In the genomic region with DNA sequence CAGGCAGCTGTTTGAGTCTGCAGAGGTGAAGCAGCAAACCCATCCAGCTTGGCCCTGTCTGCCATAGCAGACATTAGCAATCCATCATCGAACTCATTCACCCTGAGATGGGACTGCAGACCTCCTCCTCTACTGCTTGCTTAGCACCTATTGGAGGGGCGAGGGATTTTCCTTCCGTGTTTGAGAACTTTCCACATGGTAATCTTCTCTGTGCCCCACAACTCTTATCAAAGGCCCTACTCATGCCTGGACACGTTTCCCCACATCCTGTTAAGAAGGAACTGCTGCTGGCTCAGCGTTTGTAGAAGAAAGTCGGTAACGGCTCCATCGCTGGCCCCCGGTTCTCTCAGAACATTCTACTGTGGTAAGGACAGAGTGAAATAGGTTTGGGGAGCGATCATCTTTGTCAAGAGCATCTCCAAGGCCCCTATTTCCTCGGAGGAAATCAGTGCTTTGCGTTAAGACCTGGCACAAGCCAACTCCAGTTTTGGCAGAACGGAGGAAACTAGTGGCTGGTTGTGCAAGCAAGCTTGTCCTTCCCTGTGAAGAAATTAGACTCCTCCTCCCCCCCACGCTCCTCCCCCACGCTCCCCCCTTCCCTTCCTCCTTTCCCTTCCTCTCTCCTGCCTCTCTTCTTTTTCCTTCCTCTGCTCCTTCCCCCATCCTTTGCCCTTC, we compare ENCODE assay signal across 8 mouse cellular contexts. TPM values are rescaled to one million over a fixed set of nuclear protein-coding genes. Genes with fewer than 3 reads are reported as not detected.
A peak's percentile ranks its signal among the peaks of the same experiment; 100 is the strongest.
DNase-seq lines count a peak whose midpoint lies in the region; ATAC-seq and TF ChIP-seq lines count a peak whose summit lies in the region.

No protein-coding gene starts in this region.

- H3K27ac ChIP-seq in layer of hippocampus, adult 2 months, result peak overlapping the region; percentile 68; the same call in 1 of the 2 replicates
- peak overlapping the region; percentile 86 for H3K27ac ChIP-seq in brown adipose tissue, adult 24 weeks (replicated peaks; ENCODE audit: low read depth, low read length)
- peak overlapping the region; percentile 86 for H3K27ac ChIP-seq in heart, embryonic 16.5 days (ENCODE audit: low read length)
- H3K27ac ChIP-seq in limb, embryonic 14.5 days (replicated peaks; ENCODE audit: low read depth, low read length), result peak overlapping the region; percentile 90
- no peak overlapping the region for H3K27ac ChIP-seq in forebrain, embryonic 16.5 days (ENCODE audit: low read length)

- H3K9me3 ChIP-seq in heart, embryonic 16.5 days (replicated peaks; ENCODE audit: control insufficient read depth, low read length), result no peaks in the 10 kb centered on the region
- H3K9me3 ChIP-seq in limb, embryonic 14.5 days (ENCODE audit: control insufficient read depth, low read length), result no peaks in the 10 kb centered on the region
- H3K9me3 ChIP-seq in forebrain, embryonic 16.5 days (ENCODE audit: control insufficient read depth, low read length), result no peaks in the 10 kb centered on the region; the same call in 1 of the 2 replicates

- peaks cover 3% of the 10 kb centered on the region; the same call in 1 of the 2 replicates for H3K4me1 ChIP-seq in brown adipose tissue, adult 24 weeks (ENCODE audit: control insufficient read depth, insufficient read depth, insufficient read length, low read length)
- peaks cover 14% of the 10 kb centered on the region for H3K4me1 ChIP-seq in heart, embryonic 16.5 days (ENCODE audit: control insufficient read depth, insufficient read depth, low read length)
- H3K4me1 ChIP-seq in limb, embryonic 14.5 days (ENCODE audit: control insufficient read depth, insufficient read depth, low read length), result peaks cover 10% of the 10 kb centered on the region
- H3K4me1 ChIP-seq in forebrain, embryonic 16.5 days (replicated peaks; ENCODE audit: control insufficient read depth, insufficient read depth, low read length), result no peaks in the 10 kb centered on the region; the same call in 1 of the 2 replicates

- H3K27me3 ChIP-seq in heart, embryonic 16.5 days (ENCODE audit: control insufficient read depth, insufficient read depth, low read length), result no peaks in the 10 kb centered on the region
- no peaks in the 10 kb centered on the region for H3K27me3 ChIP-seq in limb, embryonic 14.5 days (ENCODE audit: control insufficient read depth, insufficient read depth, low read length)
- no peaks in the 10 kb centered on the region for H3K27me3 ChIP-seq in forebrain, embryonic 16.5 days (replicated peaks; ENCODE audit: control insufficient read depth, insufficient read depth, low read length)

- peak overlapping the region; percentile 20; the same call in 1 of the 2 replicates for H3K4me3 ChIP-seq in layer of hippocampus, adult 2 months
- H3K4me3 ChIP-seq in brown adipose tissue, adult 24 weeks (ENCODE audit: insufficient read depth, low read depth, low read length), result peak overlapping the region; percentile 28
- H3K4me3 ChIP-seq in heart, embryonic 16.5 days (ENCODE audit: low read length), result peak overlapping the region; percentile 31
- peak overlapping the region; percentile 17 for H3K4me3 ChIP-seq in limb, embryonic 14.5 days (replicated peaks; ENCODE audit: low read length)
- H3K4me3 ChIP-seq in forebrain, embryonic 16.5 days (replicated peaks; ENCODE audit: low read length), result no peak overlapping the region

- H3K36me3 ChIP-seq in heart, embryonic 16.5 days (ENCODE audit: control insufficient read depth, insufficient read depth), result no peaks in the 10 kb centered on the region
- no peaks in the 10 kb centered on the region for H3K36me3 ChIP-seq in limb, embryonic 14.5 days (ENCODE audit: control insufficient read depth, insufficient read depth, low read length)
- H3K36me3 ChIP-seq in forebrain, embryonic 16.5 days (ENCODE audit: control insufficient read depth, insufficient read depth), result no peaks in the 10 kb centered on the region

- ATAC-seq in heart, embryonic 16.5 days (replicated peaks; ENCODE audit: extremely low read depth, insufficient read depth, low FRiP score), result peak; percentile 53
- ATAC-seq in limb, embryonic 14.5 days (ENCODE audit: low FRiP score, low read depth), result peak; percentile 33
- ATAC-seq in forebrain, embryonic 16.5 days, result no peak

- no peak for TF ChIP-seq POLR2A in limb, embryonic 14.5 days (IDR thresholded peaks at IDR 0.05; ENCODE audit: borderline replicate concordance, extremely low read depth, insufficient read depth, insufficient read length)

- peak overlapping the region; percentile 44; the same call in 1 of the 2 replicates for H3K9ac ChIP-seq in heart, embryonic 16.5 days (ENCODE audit: low read length)
- H3K9ac ChIP-seq in limb, embryonic 14.5 days (ENCODE audit: low read depth, low read length, severe bottlenecking), result 0 out of 2 replicates have a peak overlapping the region, but pooled peaks have one; percentile 29
- H3K9ac ChIP-seq in forebrain, embryonic 16.5 days (replicated peaks; ENCODE audit: low read depth, low read length), result no peak overlapping the region

- 42% methylated on average over 15 of the region's 15 CpGs for WGBS in heart, embryonic 16.5 days
- WGBS in limb, embryonic 14.5 days, result 37% methylated on average over 15 of the region's 15 CpGs
- WGBS in forebrain, embryonic 16.5 days, result 69% methylated on average over 15 of the region's 15 CpGs

- H3K4me2 ChIP-seq in heart, embryonic 16.5 days (ENCODE audit: low read depth, low read length), result peak overlapping the region; percentile 50
- peak overlapping the region; percentile 37 for H3K4me2 ChIP-seq in limb, embryonic 14.5 days (replicated peaks; ENCODE audit: low read depth, low read length, severe bottlenecking)
- no peak overlapping the region for H3K4me2 ChIP-seq in forebrain, embryonic 16.5 days (ENCODE audit: low read length)

- no peak for DNase-seq in layer of hippocampus, adult 2 months (ENCODE audit: low spot score in 2 of 2)
- DNase-seq in layer of hippocampus, adult 8-10 months (ENCODE audit: low spot score in 2 of 2), result no peak
- DNase-seq in limb, embryonic 14.5 days (ENCODE audit: low spot score), result peak; percentile 59
- DNase-seq in natural killer cell, adult 2 months (ENCODE audit: low spot score in 2 of 2), result peak; percentile 69 to 72
- DNase-seq in urinary bladder, postnatal 36 days (ENCODE audit: low spot score in 2 of 2), result peak; percentile 67 to 68

- no peak for TF ChIP-seq CTCF in layer of hippocampus, adult 2 months (conservative IDR thresholded peaks at IDR 0.05)

RNA-seq across cellular contexts. Expression of a gene that starts 4.9 kb away (rescaled TPM):
- 1 to 10 TPM in 1 of 2 experiments, under 1 TPM in 1; 0.39 to 1.2 TPM for total RNA-seq in layer of hippocampus, adult 2 months (2021)
- 1 to 10 TPM in 1 of 4 experiments, under 1 TPM in 3; 0.29 to 1.7 (median 0.48) TPM for total RNA-seq in layer of hippocampus, adult 8-10 months (2022)
- not detected in 2 replicates for polyA plus RNA-seq in brown adipose tissue, adult 24 weeks (2012; ENCODE audit: insufficient read depth, insufficient read length, missing spikeins)
- 0.12 and 0.56 TPM in 2 replicates for polyA plus RNA-seq in heart, embryonic 16.5 days (2015; fragmentation: Nextera tagmentation; extraction: Ambion mirVana)
- polyA plus RNA-seq in limb, embryonic 14.5 days (2012; rRNA removed), result 0.09 and 0.21 TPM in 2 replicates
- not detected in 2 replicates for polyA plus RNA-seq in limb, embryonic 14.5 days (2014; fragmentation: Nextera tagmentation; extraction: Ambion mirVana)
- not detected in 2 replicates for polyA plus RNA-seq in forebrain, embryonic 16.5 days (2015; fragmentation: Nextera tagmentation; extraction: Ambion mirVana)

RNA-seq across cellular contexts. Expression of a gene that starts 12.6 kb away (rescaled TPM):
- total RNA-seq in layer of hippocampus, adult 2 months (2021), result 100 to 1,000 TPM; 223 to 228 TPM
- 100 to 1,000 TPM; 165 to 238 (median 203) TPM for total RNA-seq in layer of hippocampus, adult 8-10 months (2022)
- polyA plus RNA-seq in brown adipose tissue, adult 24 weeks (2012; ENCODE audit: insufficient read depth, insufficient read length, missing spikeins), result 85.4 and 119 TPM in 2 replicates
- 237 and 248 TPM in 2 replicates for polyA plus RNA-seq in heart, embryonic 16.5 days (2015; fragmentation: Nextera tagmentation; extraction: Ambion mirVana)
- 273 and 275 TPM in 2 replicates for polyA plus RNA-seq in limb, embryonic 14.5 days (2012; rRNA removed)
- 234 TPM in 2 replicates for polyA plus RNA-seq in limb, embryonic 14.5 days (2014; fragmentation: Nextera tagmentation; extraction: Ambion mirVana)
- polyA plus RNA-seq in forebrain, embryonic 16.5 days (2015; fragmentation: Nextera tagmentation; extraction: Ambion mirVana), result 252 and 264 TPM in 2 replicates

RNA-seq across cellular contexts. Expression of a gene that starts 44.8 kb away (rescaled TPM):
- under 1 TPM in 1 of 2 experiments, not detected in 1; 0.88 TPM for total RNA-seq in layer of hippocampus, adult 2 months (2021)
- 1 to 10 TPM in 3 of 4 experiments, under 1 TPM in 1; 0.80 to 4.7 (median 2.9) TPM for total RNA-seq in layer of hippocampus, adult 8-10 months (2022)
- polyA plus RNA-seq in brown adipose tissue, adult 24 weeks (2012; ENCODE audit: insufficient read depth, insufficient read length, missing spikeins), result 80.9 and 86.8 TPM in 2 replicates
- 7,978 and 9,755 TPM in 2 replicates for polyA plus RNA-seq in heart, embryonic 16.5 days (2015; fragmentation: Nextera tagmentation; extraction: Ambion mirVana)
- polyA plus RNA-seq in limb, embryonic 14.5 days (2012; rRNA removed), result 9.9 and 17.1 TPM in 2 replicates
- polyA plus RNA-seq in limb, embryonic 14.5 days (2014; fragmentation: Nextera tagmentation; extraction: Ambion mirVana), result 5.3 and 11.2 TPM in 2 replicates
- polyA plus RNA-seq in forebrain, embryonic 16.5 days (2015; fragmentation: Nextera tagmentation; extraction: Ambion mirVana), result 0.44 and 1.0 TPM in 2 replicates

Comparison
In these comparisons a context has a peak if more than half of its experiments do, and no peak if none do; other contexts are left out.
1. DNase-seq: peak in limb, embryonic 14.5 days (single experiment), natural killer cell, adult 2 months (2 of 2) and urinary bladder, postnatal 36 days (2 of 2); none in layer of hippocampus, adult 2 months (0 of 2) and layer of hippocampus, adult 8-10 months (0 of 2).
2. RNA of a gene that starts 44.8 kb away (polyA plus RNA-seq): 7,978 to 9,755 TPM in heart, embryonic 16.5 days; 80.9 to 86.8 TPM in brown adipose tissue, adult 24 weeks, 5.3 to 17.1 TPM in limb, embryonic 14.5 days and 0.44 to 1.0 TPM in forebrain, embryonic 16.5 days; every median in the first group is over 10 times any median in the second.